Mouse (Mus musculus): Measurements from ENCODE around the gene Celsr1.

GRCm38 (mm10) chr15:86069011-86069791, 35.6 kb upstream of the Celsr1 start:
- TF ChIP-seq CTCF (IDR thresholded peaks at IDR 0.05; ENCODE audit: low read depth) (no peak), EP300 (optimal IDR thresholded peaks at IDR 0.05) (no peak)

Measured in stomach, postnatal 0 days (tissue).